Mouse (Mus musculus): ENCODE data around the gene H2-DMb1. TPM values are rescaled to one million over a fixed set of nuclear protein-coding genes. Genes with fewer than 3 reads are reported as not detected.
"Not testable (repeated sequence)": the region's sequence is repeated elsewhere in the genome, so short reads cannot be mapped to it uniquely, and the experiment has no call there.

Gene H2-DMb1
- total RNA-seq, 2 experiments from 2014 or later, result 0.95 to 1.7 TPM

DNA sequence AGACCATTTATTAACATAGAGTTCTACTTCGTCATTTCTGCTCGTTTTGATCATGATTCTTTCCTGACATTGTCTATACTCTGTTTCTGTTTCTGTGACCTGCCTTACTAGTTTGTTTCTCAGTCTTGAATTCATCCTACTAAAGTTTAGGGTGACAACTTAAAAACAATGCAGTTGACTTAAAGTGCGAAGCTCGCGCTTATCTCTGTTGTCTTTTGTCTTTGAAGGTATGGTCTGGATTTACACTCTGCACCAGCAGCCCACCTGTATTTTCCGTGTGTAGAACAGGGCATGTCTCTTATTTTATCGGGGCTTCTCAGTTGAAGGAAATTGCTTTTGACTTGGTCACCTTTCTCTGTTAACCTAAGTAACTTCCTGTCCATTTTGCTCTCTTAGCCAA is 29.8 kb upstream of the H2-DMb1 start:
- no peak for DNase-seq

- no peak for DNase-seq
Observed at GRCm38 (mm10) chr17:34123518-34123917, 29.4 kb upstream of the H2-DMb1 start.

GRCm38 (mm10) chr17:34124649-34125048 is 28.2 kb upstream of the H2-DMb1 start:
- DNase-seq, result no peak

- DNase-seq, result no peak
Observed at GRCm38 (mm10) chr17:34126826-34127420, 25.9 kb upstream of the H2-DMb1 start.

DNA sequence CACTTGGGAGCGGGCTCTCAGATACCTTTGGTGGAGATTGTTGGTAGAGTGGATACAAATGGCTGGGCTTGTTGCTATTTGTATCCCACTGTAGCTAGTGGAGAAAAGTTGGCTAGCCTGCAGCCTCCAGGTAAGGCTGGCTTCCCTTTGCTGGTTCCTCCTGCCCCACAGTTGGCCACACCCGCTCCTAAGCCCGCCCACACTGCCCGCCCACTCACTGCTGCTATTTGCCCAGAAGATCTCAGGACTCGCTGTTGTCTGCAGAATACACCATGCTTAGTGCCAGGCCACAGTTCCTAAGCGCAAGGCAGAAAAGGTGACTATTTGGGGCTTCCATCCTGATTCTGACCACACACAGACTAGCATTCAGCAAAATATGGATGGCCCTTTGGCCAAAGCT is 25.4 kb upstream of the H2-DMb1 start:
- peak in 1 of 2 experiments; percentile 66 for DNase-seq

DNA sequence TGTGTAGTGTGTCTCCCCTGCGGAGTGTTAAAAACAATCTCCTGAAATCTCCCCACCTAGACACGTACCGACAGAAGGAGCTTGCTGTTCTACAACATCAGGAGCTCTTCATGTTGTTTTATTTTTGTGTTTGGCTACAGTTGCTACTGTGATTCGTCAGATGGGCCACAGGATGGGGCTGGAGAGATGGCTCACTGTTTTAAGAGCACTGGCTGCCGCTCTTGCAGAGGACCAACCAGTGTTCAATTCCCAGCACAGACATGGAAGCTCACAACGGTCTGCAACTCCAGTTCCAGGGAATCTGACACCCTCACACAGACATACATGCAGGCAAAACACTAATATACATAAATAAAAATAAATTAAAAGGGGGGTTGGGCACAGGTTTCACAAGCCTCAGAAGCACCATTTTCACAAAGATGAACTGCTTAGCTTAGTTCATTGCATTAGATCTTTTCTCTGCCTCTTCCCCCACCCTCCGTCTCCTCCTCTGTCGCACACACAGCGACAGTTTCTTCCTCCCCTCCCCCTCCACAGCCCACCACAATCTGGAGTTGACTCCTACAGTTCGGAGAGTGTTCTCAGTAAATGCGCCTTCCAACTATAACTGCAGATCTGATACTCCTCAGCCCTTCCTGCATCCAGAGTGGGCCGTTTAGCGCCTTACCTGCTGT is 24.5 kb upstream of the H2-DMb1 start:
- peak in 1 of 2 experiments; percentile 68 for DNase-seq

GRCm38 (mm10) chr17:34128944-34129791 is 23.7 kb upstream of the H2-DMb1 start:
- DNase-seq, result no peak

DNA sequence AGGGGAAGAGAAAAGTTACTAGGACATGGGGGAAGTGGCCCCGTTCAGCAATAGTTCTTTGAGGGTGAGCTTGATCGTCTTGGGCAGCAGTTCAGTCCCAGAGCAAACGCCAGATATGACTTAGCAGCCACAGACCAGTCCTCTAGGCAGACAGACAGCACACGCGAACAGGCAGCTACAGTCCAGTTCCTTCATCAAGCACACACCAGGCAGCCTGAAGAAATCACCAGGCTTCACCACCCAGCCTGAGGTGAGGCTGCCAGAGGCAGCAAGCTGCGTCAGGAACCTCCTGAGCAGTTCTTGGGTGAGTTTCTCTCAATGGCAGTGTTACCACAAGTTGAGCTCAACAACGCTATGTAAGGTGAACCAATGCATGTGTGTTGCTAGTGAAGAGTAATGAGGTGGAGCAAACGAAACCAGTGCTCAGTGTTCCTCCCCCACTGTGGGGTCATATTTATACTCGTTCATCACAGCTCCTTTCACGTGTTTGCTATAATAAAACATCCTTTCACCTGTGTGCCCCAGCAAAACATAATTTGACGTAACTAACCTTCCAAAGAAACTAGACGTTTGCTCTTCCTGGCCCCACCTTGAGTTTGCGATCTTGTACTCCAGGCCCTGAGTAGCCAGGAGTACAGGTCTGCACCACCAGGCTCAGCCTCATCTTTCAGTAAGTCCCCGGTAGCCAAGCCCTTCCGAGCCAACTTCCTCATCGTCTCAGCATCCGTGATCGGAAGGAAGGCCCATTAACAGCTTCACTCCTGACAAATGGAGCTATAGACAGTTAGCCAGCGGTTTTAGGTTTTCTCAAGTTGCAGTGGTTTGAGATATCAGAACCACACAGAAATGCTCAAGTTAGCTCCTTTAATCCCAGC is 22.6 kb upstream of the H2-DMb1 start:
- no peak for DNase-seq

- DNase-seq, result no peak
Observed at GRCm38 (mm10) chr17:34131911-34132310, 21.0 kb upstream of the H2-DMb1 start.

GRCm38 (mm10) chr17:34133289-34133688 is 19.6 kb upstream of the H2-DMb1 start:
- no peak for DNase-seq

- no peak for DNase-seq
Observed at GRCm38 (mm10) chr17:34134451-34134850, 18.4 kb upstream of the H2-DMb1 start.

- peak; percentile 96 to 97 for DNase-seq
Observed at GRCm38 (mm10) chr17:34135297-34136224, 17.3 kb upstream of the H2-DMb1 start.

- no peak for DNase-seq
Observed at GRCm38 (mm10) chr17:34137601-34138000, 15.3 kb upstream of the H2-DMb1 start.

GRCm38 (mm10) chr17:34138655-34139054 is 14.2 kb upstream of the H2-DMb1 start:
- DNase-seq, result no peak

DNA sequence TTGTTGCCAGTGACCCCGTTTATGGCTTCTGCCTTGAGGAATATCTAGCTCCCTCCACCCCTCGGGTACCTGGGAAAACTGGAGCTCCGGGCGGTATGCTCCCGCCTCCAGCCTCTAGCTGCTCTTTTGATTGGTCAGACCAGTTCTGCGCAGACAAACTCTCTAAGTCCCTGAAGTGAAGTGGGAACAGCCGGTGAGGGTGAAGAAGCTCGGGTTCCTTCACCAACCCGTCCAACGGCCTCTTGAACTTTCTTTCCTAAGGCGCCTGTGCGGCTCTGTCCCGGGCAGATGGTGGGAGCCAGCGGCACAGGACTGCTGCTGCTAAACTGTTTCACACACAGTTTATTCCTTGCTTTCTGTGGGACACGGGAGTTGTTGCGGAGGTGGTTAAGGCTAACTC is 13.5 kb upstream of the H2-DMb1 start:
- DNase-seq, result no peak

- no peak for DNase-seq
Observed at GRCm38 (mm10) chr17:34140240-34140639, 12.6 kb upstream of the H2-DMb1 start.

DNA sequence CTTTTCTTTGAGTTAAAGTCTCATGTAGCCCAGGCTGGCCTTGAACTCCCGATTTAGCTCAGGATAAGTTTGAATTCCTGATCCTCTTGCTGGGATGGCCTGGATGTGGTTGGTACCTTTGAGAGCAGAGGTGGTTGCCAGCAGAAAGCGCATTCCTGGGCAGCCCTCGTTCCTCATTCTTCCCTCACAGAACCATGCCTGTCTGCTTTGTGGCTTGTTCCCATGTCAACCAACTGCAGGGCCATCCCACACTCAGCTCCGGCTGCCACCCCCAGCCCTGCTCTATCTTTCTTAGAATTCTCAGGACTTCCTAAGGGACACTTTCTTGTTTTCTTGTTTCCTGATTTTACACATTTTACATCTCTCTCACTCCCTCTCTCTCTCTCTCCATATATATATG is 11.4 kb upstream of the H2-DMb1 start:
- DNase-seq, result peak in 1 of 2 experiments; percentile 57

- no peak for DNase-seq
Observed at GRCm38 (mm10) chr17:34142456-34143010, 10.3 kb upstream of the H2-DMb1 start.

GRCm38 (mm10) chr17:34143033-34143432 is 9.8 kb upstream of the H2-DMb1 start, which contains the start of gene H2-DMb2:
Gene H2-DMb2, plus strand, starts transcription at chr17:34143307.
- no peak for DNase-seq

DNA sequence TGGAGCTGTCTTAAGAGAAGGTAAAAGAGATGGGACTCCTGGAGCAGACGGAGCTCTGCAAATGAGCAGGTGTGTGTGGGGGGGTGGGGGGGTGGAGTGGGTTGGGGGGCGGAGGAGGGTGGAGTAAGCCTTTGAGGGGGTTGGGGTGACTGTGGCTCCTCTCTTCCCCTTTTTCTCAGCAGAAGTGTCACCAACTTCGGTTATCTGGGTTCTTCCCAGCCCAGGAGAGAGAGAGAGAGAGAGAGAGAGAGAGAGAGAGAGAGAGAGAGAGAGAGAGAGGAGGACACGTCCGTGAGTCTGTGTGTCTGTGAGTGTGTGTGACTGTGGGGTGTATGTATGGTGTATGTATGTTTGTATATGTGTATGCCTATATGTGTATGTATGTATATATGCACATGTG is 9.4 kb upstream of the H2-DMb1 start:
- no peak for DNase-seq

GRCm38 (mm10) chr17:34144221-34144620 is 8.7 kb upstream of the H2-DMb1 start:
- DNase-seq, result not testable (repeated sequence)
